Mouse (Mus musculus): Measurements from ENCODE around the gene Tardbp.

DNA sequence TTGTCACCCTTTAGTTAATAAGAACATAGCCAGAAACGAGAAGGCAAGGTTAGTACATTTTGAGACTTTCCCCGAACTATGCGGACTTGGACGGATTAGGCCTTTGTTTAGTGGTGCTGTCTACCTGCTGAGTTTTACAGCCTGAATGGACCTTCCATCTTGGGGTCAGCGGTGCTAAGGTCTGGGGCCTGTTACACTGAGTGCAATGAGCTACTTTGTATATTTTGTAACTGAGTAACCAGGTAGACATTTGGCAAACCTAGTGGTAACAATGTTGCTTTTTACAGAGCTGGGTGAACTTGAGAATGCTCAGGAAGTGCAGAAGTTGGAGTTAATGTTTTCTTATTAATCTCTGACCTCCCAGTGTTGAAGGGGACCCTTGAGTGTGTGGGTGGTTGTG, 14.3 kb upstream of the Tardbp start:
- TF ChIP-seq CTCF (IDR thresholded peaks at IDR 0.05): no peak
- TF ChIP-seq POLR2A (IDR thresholded peaks at IDR 0.05; ENCODE audit: insufficient read depth, low read depth, low read length): no peak
